Mouse (Mus musculus) liver, adult 2 months (tissue): ENCODE data around the gene Wnk2.

ENCODE experiments used
- CTCF ChIP-seq: fragments of 200-500 bp; IDR thresholded peaks from 2 replicates; pipeline ENCODE4 v1.5.1; 2011; ENCODE audit warnings: low read depth, low read length, control low read depth
- POLR2A ChIP-seq: fragments of 200-500 bp; IDR thresholded peaks from 2 replicates; pipeline ENCODE4 v1.6.1; 2011; ENCODE audit warnings: low read length, control low read depth; ENCODE audit not compliant: insufficient read depth; ENCODE audit errors: extremely low read depth

DNA sequence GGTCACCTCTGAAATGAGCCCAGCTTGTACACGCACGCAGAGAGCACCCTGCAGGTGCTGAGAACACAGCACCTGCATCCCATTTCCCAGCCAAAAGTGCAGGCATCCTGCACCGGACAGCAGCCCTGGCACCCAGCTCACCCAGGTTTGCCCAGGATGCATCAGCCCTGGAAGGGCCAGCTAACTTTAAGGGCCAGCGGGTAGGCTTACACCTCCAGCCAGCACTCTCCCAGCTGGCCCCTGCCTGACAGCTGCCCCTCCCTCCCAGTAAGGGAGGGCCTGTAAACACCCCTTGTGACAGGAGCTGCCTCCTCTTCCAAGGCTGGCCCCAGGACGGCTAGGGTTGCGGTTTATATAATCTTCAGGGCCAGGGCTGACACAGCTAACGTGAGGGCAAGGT, 2.4 kb downstream of the Wnk2 start:
- TF ChIP-seq CTCF (no peak), POLR2A (no peak)
